Mouse (Mus musculus) liver, adult 2 months (tissue): ENCODE results near the gene Plagl1.
"Not testable (repeated sequence)": the region's sequence is repeated elsewhere in the genome, so short reads cannot be mapped to it uniquely, and the experiment has no call there.

Source experiments
- CTCF ChIP-seq: fragments of 200-500 bp; IDR thresholded peaks from 2 replicates; pipeline ENCODE4 v1.5.1; 2011; ENCODE audit warnings: low read depth, low read length, control low read depth
- POLR2A ChIP-seq: fragments of 200-500 bp; IDR thresholded peaks from 2 replicates; pipeline ENCODE4 v1.6.1; 2011; ENCODE audit warnings: low read length, control low read depth; ENCODE audit not compliant: insufficient read depth; ENCODE audit errors: extremely low read depth

DNA sequence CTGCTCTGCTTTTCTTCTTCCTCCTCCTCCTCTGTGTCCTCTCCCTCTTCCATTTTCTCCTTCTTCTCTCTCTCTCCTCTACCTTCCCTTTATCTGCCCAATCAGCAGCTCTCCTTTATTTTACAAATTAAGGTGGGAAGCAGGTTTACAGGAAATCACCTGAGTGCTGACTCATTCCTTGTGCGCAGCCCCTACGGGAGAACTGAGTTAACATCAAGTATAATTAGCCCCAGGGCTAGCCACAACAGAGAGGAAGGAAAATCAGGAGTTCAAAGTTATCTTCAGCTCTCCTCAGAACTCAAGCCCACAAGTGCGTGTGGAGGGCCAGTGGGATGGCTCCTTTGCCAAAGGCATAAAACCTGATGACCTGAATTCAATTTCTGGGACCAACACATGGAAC is 36.3 kb upstream of the Plagl1 start:
- TF ChIP-seq POLR2A, CTCF: not testable (repeated sequence)
